Mouse (Mus musculus) intestine, postnatal 0 days (tissue): ENCODE measurements at regions not wholly inside any gene's neighbourhood (a gene's known extent, or its start where the extent isn't known, plus 50 kb on each side); places are given as distances from the start of the nearest gene placed in this dataset.
"Not testable (repeated sequence)": the region's sequence is repeated elsewhere in the genome, so short reads cannot be mapped to it uniquely, and the experiment has no call there.

ENCODE experiments used
- ATAC-seq: fragments of 200-750 bp; cut with Nextera tagmentation; 2 replicates; pipeline ENCODE4 v1.8.0; 2017; ENCODE audit warnings: mild to moderate bottlenecking, moderate TSS enrichment, moderate library complexity
- H3K27ac ChIP-seq: fragments of 300-500 bp; sonication (generic); 2 replicates; pipeline ENCODE4 v1.5.1; 2014; ENCODE audit warnings: mild to moderate bottlenecking, low read depth, low read length, moderate library complexity
- H3K27me3 ChIP-seq: fragments of 300-500 bp; sonication (generic); replicated peaks from 2 replicates; pipeline ENCODE4 v1.6.1; 2014; ENCODE audit warnings: low read length, mixed read lengths; ENCODE audit not compliant: control insufficient read depth, insufficient read depth
- H3K36me3 ChIP-seq: fragments of 300-500 bp; sonication (generic); 2 replicates; pipeline ENCODE4 v1.6.1; 2014; ENCODE audit warnings: mild to moderate bottlenecking, moderate library complexity; ENCODE audit not compliant: control insufficient read depth, insufficient read depth
- H3K4me1 ChIP-seq: fragments of 300-500 bp; sonication (generic); replicated peaks from 2 replicates; pipeline ENCODE4 v1.6.1; 2014; ENCODE audit warnings: antibody characterized with exemption, low read length, mixed read lengths; ENCODE audit not compliant: control insufficient read depth, insufficient read depth
- H3K4me2 ChIP-seq: fragments of 300-500 bp; sonication (generic); replicated peaks from 2 replicates; pipeline ENCODE4 v1.6.1; 2014; ENCODE audit warnings: low read depth, mild to moderate bottlenecking, moderate library complexity
- H3K4me3 ChIP-seq: fragments of 300-500 bp; sonication (generic); 2 replicates; pipeline ENCODE4 v1.5.1; 2014; ENCODE audit warnings: low read depth, low read length
- H3K9ac ChIP-seq: fragments of 300-500 bp; sonication (generic); 2 replicates; pipeline ENCODE4 v1.6.1; 2014; ENCODE audit warnings: mild to moderate bottlenecking, low read depth, low read length
- H3K9me3 ChIP-seq: fragments of 300-500 bp; sonication (generic); 2 replicates; pipeline ENCODE4 v1.6.1; 2016; ENCODE audit warnings: mixed run types; ENCODE audit not compliant: control insufficient read depth
- CTCF ChIP-seq: sonication (generic); IDR thresholded peaks from 2 replicates; pipeline ENCODE4 v1.5.1; 2016; ENCODE audit warnings: low read depth, mild to moderate bottlenecking, control low read depth, antibody characterized with exemption, moderate library complexity
- WGBS: fragments of 180-500 bp; shearing (Covaris S2); extraction: QIAGEN DNeasy Blood & Tissue Kit; methylation state at CpG from one replicate; pipeline ENCODE4 v1.1.7; 2014; 5-methylcytosine and 5-hydroxymethylcytosine counted together

DNA sequence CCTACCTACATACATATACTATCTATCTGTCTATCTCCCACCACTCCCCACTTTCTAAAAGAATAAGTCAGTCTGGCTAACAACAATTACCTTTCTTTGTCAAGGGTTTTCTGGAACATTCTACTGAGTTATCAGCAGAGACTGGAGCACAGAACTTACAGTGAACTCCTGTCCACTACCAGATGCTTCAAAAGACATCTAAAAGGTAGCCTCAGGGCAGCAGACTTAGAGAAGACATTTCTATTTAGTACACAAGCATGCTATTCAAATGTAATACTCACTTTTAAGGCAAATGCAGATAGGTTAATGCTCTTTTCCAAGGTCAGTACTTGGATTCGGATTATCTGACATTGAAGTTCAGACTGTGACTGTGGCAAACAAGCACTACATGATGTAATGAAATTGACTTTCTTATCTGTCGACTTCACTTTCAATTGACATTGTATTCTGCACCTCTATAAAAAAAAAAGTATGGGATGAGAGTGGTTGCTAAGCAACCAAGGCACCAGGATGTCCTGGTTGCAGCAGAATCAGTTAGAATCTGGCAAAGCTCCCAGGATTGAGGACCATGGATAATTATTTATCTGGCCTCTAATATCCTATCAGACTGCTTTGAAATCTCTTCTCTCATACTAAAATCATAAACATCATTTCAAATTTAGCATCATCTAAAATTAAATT lies 90.9 kb upstream of the Gucy1a1 start:
- Histone ChIP-seq H3K36me3 (no peaks in the 10 kb centered on the region), H3K4me2 (no peak overlapping the region), H3K27ac (no peak overlapping the region), H3K9ac (no peak overlapping the region), H3K9me3 (no peaks in the 10 kb centered on the region), H3K27me3 (no peaks in the 10 kb centered on the region), H3K4me1 (no peaks in the 10 kb centered on the region), H3K4me3 (no peak overlapping the region)
- no peak for TF ChIP-seq CTCF
- no peak for ATAC-seq
- WGBS: 38% methylated on average over 2 of the region's 2 CpGs

- Histone ChIP-seq H3K9me3 (no peaks in the 10 kb centered on the region), H3K4me2 (no peak overlapping the region), H3K27ac (no peak overlapping the region), H3K27me3 (no peaks in the 10 kb centered on the region), H3K4me3 (no peak overlapping the region), H3K36me3 (no peaks in the 10 kb centered on the region), H3K4me1 (no peaks in the 10 kb centered on the region), H3K9ac (no peak overlapping the region)
- no peak for TF ChIP-seq CTCF
- no peak for ATAC-seq
Observed at GRCm38 (mm10) chr3:82234306-82234705, 88.7 kb upstream of the Gucy1a1 start.

DNA sequence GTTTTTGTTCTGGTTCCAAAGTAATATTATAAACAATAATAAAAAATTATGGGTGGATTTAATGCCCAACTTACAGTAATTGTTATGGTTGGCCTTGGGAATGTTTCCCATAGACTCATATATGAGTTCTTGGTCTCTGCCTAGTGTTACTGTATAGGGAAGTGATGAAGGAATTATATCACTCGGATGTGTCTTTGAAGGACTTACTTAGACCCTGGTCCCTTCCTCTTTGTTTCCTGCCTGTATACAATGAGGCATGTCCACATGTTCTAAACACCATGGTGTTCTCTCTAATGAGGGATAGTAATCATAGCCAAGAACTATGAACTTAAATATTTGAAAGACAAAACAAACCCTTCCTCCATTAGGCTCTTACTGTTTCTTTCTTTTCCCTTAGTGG lies 77.8 kb upstream of the Gucy1a1 start:
- Histone ChIP-seq H3K4me1 (no peaks in the 10 kb centered on the region), H3K4me2 (no peak overlapping the region), H3K36me3 (no peaks in the 10 kb centered on the region), H3K27me3 (no peaks in the 10 kb centered on the region), H3K9me3 (no peaks in the 10 kb centered on the region), H3K9ac (no peak overlapping the region), H3K4me3 (no peak overlapping the region), H3K27ac (no peak overlapping the region)
- no peak for ATAC-seq
- WGBS: 96% methylated on average over 1 of the region's 1 CpGs
- TF ChIP-seq CTCF: no peak

- H3K4me3 ChIP-seq: no peak overlapping the region
- H3K4me1 ChIP-seq: no peaks in the 10 kb centered on the region
- no peak overlapping the region for H3K27ac ChIP-seq
- no peaks in the 10 kb centered on the region for H3K36me3 ChIP-seq
- WGBS: 70% methylated on average over 1 of the region's 1 CpGs
- TF ChIP-seq CTCF: no peak
- H3K9ac ChIP-seq: no peak overlapping the region
- H3K27me3 ChIP-seq: no peaks in the 10 kb centered on the region
- no peaks in the 10 kb centered on the region for H3K9me3 ChIP-seq
- no peak overlapping the region for H3K4me2 ChIP-seq
- no peak for ATAC-seq
Observed at GRCm38 (mm10) chr3:82221924-82222323, 76.3 kb upstream of the Gucy1a1 start.

DNA sequence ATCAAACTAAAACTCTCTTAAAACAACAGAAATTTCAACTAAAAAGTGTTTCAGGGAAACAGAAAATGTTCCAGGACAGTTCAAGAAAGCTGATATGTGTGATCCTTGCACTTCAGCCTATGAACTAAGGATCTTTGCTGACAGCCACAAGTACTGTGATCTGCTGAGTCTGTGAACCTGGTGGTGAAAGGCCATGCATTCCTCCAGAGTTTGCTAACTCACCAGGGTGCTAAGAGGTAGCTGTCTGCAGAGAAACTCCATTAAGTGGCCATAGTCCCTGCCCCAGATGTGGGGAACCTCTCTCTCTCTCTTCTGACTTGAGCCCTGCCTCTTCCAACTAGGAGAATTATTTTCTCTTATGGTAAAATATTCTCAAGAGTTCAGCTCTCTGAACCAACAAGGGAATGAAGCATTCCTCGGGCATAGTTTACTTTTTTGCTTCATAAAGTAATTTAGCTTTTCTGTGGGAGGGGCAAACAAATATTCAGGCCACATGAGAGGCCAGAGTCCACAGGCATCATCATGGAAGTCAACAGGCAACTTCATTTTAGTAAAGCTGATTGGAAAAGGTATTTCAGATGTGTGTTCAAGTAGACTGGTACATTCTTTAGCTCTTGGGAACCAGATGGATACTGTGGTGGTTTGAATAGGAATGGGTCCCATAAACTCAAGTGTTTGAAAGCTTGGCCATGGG lies 73.8 kb upstream of the Gucy1a1 start:
- H3K27ac ChIP-seq, H3K9me3 ChIP-seq, H3K36me3 ChIP-seq, H3K4me1 ChIP-seq, H3K4me3 ChIP-seq, H3K9ac ChIP-seq, H3K27me3 ChIP-seq, H3K4me2 ChIP-seq: not testable (repeated sequence)
- WGBS: 24% methylated on average over 1 of the region's 1 CpGs
- ATAC-seq: peak; percentile 78

GRCm38 (mm10) chr3:82214566-82215465 lies 69.2 kb upstream of the Gucy1a1 start:
- no peaks in the 10 kb centered on the region for H3K36me3 ChIP-seq
- no peak overlapping the region for H3K9ac ChIP-seq
- H3K9me3 ChIP-seq: no peaks in the 10 kb centered on the region
- no peak overlapping the region for H3K27ac ChIP-seq
- no peak overlapping the region for H3K4me2 ChIP-seq
- WGBS: 61% methylated on average over 6 of the region's 6 CpGs
- no peak overlapping the region for H3K4me3 ChIP-seq
- no peak for TF ChIP-seq CTCF
- H3K27me3 ChIP-seq: no peaks in the 10 kb centered on the region
- H3K4me1 ChIP-seq: no peaks in the 10 kb centered on the region
- ATAC-seq: no peak
